Mouse (Mus musculus) neural tube, embryonic 11.5 days (tissue): ENCODE results near the gene Bri3bp. TPM values are rescaled to one million over a fixed set of nuclear protein-coding genes. Genes with fewer than 3 reads are reported as not detected.
"Not testable (repeated sequence)": the region's sequence is repeated elsewhere in the genome, so short reads cannot be mapped to it uniquely, and the experiment has no call there.

Experiments
- ATAC-seq: fragments of 200-750 bp; cut with Nextera tagmentation; 2 replicates; pipeline ENCODE4 v1.8.0; 2017; ENCODE audit warnings: moderate number of reproducible peaks, mild to moderate bottlenecking, moderate TSS enrichment, moderate library complexity; ENCODE audit not compliant: insufficient read depth, low FRiP score, low TSS enrichment
- DNase-seq: peaks from one replicate; pipeline ENCODE4 v3.0.0-alpha.2; 2015; ENCODE audit warnings: low spot score
- H3K27ac ChIP-seq: fragments of 300-500 bp; sonication (generic); 2 replicates; pipeline ENCODE4 v1.5.1; 2014; ENCODE audit warnings: low read depth, mild to moderate bottlenecking, low read length
- H3K27me3 ChIP-seq: fragments of 300-500 bp; sonication (generic); 2 replicates; pipeline ENCODE4 v1.6.1; 2014; ENCODE audit warnings: mild to moderate bottlenecking, low read length, mixed read lengths; ENCODE audit not compliant: control insufficient read depth, insufficient read depth
- H3K36me3 ChIP-seq: fragments of 300-500 bp; sonication (generic); 2 replicates; pipeline ENCODE4 v1.6.1; 2014; ENCODE audit warnings: mild to moderate bottlenecking, low read length, moderate library complexity, mixed read lengths; ENCODE audit not compliant: control insufficient read depth, insufficient read depth
- H3K4me1 ChIP-seq: fragments of 300-500 bp; sonication (generic); 2 replicates; pipeline ENCODE4 v1.6.1; 2014; ENCODE audit warnings: low read length, mixed read lengths; ENCODE audit not compliant: control insufficient read depth, insufficient read depth
- H3K4me2 ChIP-seq: fragments of 300-500 bp; sonication (generic); 2 replicates; pipeline ENCODE4 v1.6.1; 2014; ENCODE audit warnings: low read depth, mild to moderate bottlenecking, moderate library complexity
- H3K4me3 ChIP-seq: fragments of 300-500 bp; sonication (generic); 2 replicates; pipeline ENCODE4 v1.5.1; 2014; ENCODE audit warnings: low read depth, low read length
- H3K9ac ChIP-seq: fragments of 300-500 bp; sonication (generic); 2 replicates; pipeline ENCODE4 v1.6.1; 2014; ENCODE audit warnings: mild to moderate bottlenecking, low read length
- H3K9me3 ChIP-seq: fragments of 300-500 bp; sonication (generic); 2 replicates; pipeline ENCODE4 v1.6.1; 2016; ENCODE audit warnings: low read length; ENCODE audit not compliant: control insufficient read depth
- WGBS: fragments of 180-500 bp; shearing (Covaris S2); extraction: QIAGEN DNeasy Blood & Tissue Kit; methylation state at CpG from one replicate; pipeline ENCODE4 v1.1.7; 2014; 5-methylcytosine and 5-hydroxymethylcytosine counted together
- polyA plus RNA-seq: library from polyadenylated mRNA; unstranded; fragments of >200 nt; fragmentation: Nextera tagmentation; extraction: Ambion mirVana; gene quantifications from 2 replicates; pipeline ENCODE4 v1.2.1, GENCODE M21; 2014

Bri3bp gene
- polyA plus RNA-seq, 1 experiment from 2014 or later: 38.0 TPM

DNA sequence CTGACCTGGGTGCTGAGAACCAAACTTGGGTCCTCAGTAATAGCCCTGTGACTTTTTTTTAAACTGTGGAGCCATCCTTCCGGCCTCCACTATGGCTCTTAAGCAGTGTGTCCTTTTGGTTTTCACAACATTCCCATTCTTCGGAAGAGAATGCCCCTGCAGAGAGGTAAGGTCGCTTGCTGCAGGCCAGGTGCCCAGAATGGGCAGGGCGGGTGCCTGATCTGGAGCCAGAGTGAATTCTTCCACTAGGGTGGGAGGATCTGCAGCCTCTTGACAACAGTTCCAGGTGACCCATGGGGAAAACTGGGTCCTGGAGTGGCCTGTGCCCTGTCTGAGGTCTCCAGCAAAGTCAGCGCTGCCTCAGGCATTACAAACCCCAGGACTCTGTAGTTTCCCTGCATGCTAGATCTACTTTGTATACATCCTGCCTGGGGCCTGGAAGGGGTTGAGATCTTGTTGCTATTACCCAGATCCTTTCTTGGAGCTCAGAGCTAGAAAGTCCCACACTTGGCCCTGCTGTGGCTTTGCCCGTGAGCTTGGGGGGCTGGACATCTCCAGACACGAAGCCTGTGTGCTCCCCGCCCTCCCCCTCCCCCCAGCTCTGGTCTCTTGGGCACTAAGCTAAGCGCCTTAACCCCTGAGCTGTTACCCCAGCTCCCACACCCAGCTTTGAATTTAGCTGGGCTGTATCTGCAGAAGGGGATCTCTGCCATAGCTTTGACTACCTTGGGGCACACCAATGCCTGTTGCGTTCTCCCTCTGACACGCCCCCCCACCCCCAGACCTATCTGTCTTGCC, 39.3 kb downstream of the Bri3bp start:
- H3K9me3 ChIP-seq: no peaks in the 10 kb centered on the region
- ATAC-seq (no peak), DNase-seq (no peak)
- H3K27ac ChIP-seq: no peak overlapping the region
- H3K36me3 ChIP-seq: peaks cover 2% of the 10 kb centered on the region
- H3K4me2 ChIP-seq: no peak overlapping the region
- peaks cover 16% of the 10 kb centered on the region for H3K4me1 ChIP-seq
- no peak overlapping the region for H3K9ac ChIP-seq
- no peak overlapping the region for H3K4me3 ChIP-seq
- no peaks in the 10 kb centered on the region for H3K27me3 ChIP-seq
- 84% methylated on average over 11 of the region's 11 CpGs for WGBS

DNA sequence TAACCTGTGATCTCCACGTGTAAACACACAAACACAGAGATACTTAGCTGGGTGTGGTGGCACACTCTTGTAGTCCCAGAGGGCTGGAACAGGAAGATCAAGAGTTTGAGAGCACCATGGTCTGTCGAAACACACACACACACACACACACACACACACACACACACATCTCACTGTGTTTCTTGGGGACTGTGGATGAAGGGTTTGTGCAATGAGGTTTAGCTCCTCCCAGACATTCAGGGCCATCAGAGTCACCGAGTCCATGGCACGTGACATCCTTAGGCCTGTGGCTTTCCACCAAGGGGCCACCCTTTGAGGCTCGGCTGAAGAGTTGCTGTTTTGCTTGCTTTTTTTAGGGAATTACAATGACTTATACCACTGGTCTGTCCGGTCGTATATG, 41.1 kb downstream of the Bri3bp start:
- H3K9me3 ChIP-seq: no peaks in the 10 kb centered on the region
- no peak overlapping the region for H3K27ac ChIP-seq
- no peak overlapping the region for H3K9ac ChIP-seq
- peaks cover 1% of the 10 kb centered on the region for H3K4me1 ChIP-seq
- no peak overlapping the region for H3K4me3 ChIP-seq
- DNase-seq: no peak
- no peak for ATAC-seq
- WGBS: 88% methylated on average over 7 of the region's 7 CpGs
- no peaks in the 10 kb centered on the region for H3K27me3 ChIP-seq
- peaks cover 2% of the 10 kb centered on the region for H3K36me3 ChIP-seq
- no peak overlapping the region for H3K4me2 ChIP-seq

DNA sequence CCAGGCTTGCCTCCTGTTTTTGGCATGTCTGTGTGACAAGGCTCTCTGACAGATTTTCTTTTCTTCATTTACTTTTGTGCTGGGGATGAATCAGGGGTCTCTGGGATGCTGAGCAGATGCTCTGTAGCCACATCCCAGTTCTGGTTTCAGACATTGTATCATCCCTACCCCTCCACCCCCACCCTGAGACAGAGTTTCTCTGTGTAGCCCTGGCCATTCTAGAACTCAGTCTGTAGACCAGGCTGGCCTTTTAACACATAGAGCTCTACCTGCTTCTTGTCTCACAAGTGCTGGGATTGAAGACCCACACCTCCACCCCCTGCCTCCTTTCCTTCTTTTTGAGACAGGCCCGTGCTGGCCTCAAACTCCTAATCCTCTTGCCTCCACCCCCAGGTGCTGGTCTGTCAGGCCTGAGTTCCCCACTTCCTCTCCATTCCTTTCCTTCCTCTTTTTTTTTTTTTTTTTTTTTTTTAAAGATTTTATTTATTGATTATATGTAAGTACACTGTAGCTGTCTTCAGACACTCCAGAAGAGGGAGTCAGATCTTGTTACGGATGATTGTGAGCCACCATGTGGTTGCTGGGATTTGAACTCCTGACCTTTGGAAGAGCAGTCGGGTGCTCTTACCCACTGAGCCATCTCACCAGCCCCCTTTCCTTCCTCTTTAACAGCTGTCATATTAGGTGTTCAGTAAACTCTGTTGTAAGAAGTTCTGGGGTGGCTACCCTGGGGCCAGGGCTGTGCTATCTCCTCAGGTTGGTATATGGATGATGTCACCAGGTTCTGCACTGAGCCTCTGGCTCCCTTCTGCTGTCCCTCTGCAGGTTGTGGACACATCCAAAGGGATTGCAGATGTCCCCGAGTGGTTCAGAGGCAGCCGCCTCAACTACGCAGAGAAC, 42.6 kb downstream of the Bri3bp start:
- Histone ChIP-seq H3K4me1 (no peaks in the 10 kb centered on the region), H3K36me3 (peaks cover 2% of the 10 kb centered on the region), H3K4me2 (no peak overlapping the region), H3K9me3 (no peaks in the 10 kb centered on the region), H3K9ac (no peak overlapping the region), H3K27ac (no peak overlapping the region), H3K27me3 (no peaks in the 10 kb centered on the region), H3K4me3 (no peak overlapping the region)
- ATAC-seq: no peak
- 80% methylated on average over 5 of the region's 6 CpGs for WGBS
- no peak for DNase-seq

DNA sequence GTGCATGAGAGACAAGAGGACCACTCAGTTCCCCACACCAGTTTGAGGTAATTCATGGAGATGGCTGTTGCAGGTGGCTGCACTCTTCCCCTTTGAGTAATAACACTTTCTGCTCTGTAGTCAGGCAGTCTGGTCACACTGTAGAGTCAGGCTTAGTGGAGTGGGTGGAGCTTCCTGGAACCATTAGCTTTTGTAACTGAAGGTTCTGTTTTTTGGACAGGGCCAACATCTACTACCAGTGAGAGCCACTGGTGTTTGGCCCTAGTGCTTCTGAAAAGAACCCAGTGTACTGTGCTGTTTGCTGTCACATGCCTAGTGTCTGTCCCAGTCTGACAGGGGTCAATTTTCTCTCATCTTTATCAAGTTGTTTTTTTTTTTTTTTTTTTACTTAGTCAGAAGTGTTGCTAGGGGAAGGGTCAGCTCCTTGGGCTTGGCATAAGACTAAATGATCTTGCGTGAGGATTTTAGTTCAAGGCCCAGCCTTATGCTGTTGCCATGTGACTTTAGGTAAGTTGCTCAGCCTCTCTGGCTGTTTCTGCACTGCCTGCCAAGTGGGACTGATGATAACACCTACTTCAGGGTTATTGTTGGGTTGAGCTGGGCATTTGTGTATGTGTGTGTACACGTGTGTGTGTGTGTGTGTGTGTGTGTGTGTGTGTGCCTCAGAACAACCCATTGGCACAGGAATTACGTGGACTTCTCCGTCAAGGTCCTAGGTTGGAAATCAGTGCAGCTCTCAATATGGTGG, 43.8 kb downstream of the Bri3bp start:
- no peak for DNase-seq
- Histone ChIP-seq H3K27ac (no peak overlapping the region), H3K36me3 (peaks cover 4% of the 10 kb centered on the region), H3K4me2 (no peak overlapping the region), H3K27me3 (no peaks in the 10 kb centered on the region), H3K4me1 (no peaks in the 10 kb centered on the region), H3K9ac (no peak overlapping the region), H3K9me3 (no peaks in the 10 kb centered on the region), H3K4me3 (no peak overlapping the region)
- ATAC-seq: no peak
- 89% methylated on average over 4 of the region's 4 CpGs for WGBS

DNA sequence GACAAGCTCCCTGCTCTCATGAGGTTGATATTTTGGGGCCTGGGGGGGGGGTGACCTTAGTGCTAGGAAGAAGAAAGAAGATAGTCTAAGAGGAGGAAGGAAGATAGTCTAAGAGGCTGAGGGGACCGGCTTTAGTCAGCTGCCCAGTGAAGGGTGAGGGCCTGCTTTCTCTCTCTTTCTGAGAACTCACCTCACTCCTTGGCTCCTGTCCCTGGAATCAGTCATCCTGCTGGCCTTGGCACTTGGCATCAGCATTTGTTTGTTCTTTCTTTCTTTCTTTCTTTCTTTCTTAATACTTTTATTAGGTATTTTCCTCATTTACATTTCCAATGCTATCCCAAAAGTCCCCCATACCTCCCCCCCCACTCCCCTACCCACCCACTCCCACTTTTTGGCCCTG, 44.7 kb downstream of the Bri3bp start:
- Histone ChIP-seq H3K4me2 (no peak overlapping the region), H3K4me3 (no peak overlapping the region), H3K27ac (no peak overlapping the region), H3K4me1 (no peaks in the 10 kb centered on the region), H3K36me3 (peaks cover 6% of the 10 kb centered on the region), H3K9me3 (no peaks in the 10 kb centered on the region), H3K27me3 (no peaks in the 10 kb centered on the region), H3K9ac (no peak overlapping the region)
- no peak for DNase-seq
- WGBS: 92% methylated on average over 1 of the region's 1 CpGs
- no peak for ATAC-seq

DNA sequence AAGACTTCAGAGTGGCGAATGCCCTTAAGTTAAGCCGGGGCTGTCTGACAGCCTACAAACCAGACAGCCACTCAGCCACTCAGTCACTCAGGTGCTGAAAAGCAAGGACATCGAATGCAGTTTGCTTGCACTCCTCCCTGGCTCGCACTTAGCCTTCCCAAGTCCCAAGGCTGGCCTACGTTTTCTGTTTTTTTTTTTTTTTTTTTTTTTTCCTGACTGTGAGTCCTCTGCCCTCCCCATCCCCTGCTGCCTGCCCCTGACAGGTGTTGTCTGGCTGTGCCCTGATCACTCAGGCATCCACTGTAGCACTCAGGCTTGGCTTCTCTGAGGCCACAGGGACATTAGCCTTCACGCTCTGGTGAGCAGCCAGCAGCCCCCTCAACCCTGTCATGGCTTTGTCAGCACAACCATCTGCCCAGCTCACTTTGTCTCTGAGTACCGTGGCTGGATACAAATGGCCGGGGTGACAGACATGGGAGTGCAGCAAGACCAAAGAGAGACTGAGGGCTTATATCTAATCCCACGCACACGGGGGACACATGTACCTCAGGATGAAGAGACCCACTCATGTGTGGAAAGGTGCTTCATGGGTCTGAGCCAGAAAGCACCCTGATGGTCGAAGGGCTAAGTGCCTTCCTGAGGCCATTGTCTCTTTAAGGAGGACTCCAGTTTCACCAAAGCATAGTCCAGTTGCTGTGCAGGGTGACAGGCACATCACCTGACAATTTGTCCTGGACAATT, 46.2 kb downstream of the Bri3bp start:
- Histone ChIP-seq H3K9ac (no peak overlapping the region), H3K27me3 (no peaks in the 10 kb centered on the region), H3K4me2 (no peak overlapping the region), H3K4me1 (no peaks in the 10 kb centered on the region), H3K36me3 (peaks cover 6% of the 10 kb centered on the region), H3K9me3 (no peaks in the 10 kb centered on the region), H3K27ac (peak overlapping the region; percentile 70), H3K4me3 (no peak overlapping the region)
- DNase-seq: peak; percentile 57
- ATAC-seq: peak; percentile 48; the same call in 1 of the 2 replicates
- 65% methylated on average over 11 of the region's 11 CpGs for WGBS

DNA sequence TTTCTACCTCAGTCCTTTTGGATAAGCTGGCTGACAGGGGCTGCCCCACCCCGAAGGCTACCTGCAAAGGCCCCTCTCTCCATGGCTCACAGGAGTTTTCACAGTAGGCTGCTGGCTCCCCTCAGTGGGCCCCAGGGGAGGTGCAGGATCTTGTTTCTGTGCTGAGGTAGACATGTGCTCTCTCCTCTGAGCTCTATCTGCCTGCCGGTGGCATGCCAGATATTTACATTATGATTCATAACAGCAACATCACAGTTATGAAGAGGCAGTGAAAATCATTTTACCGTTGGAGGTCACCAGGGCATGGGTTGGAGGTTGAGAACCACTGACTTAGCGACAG, 46.7 kb downstream of the Bri3bp start:
- Histone ChIP-seq H3K36me3 (peaks cover 4% of the 10 kb centered on the region), H3K4me2 (no peak overlapping the region), H3K4me3 (no peak overlapping the region), H3K27me3 (no peaks in the 10 kb centered on the region), H3K4me1 (no peaks in the 10 kb centered on the region), H3K9ac (no peak overlapping the region), H3K9me3 (no peaks in the 10 kb centered on the region), H3K27ac (peak overlapping the region; percentile 70)
- 77% methylated on average over 4 of the region's 4 CpGs for WGBS
- DNase-seq: peak; percentile 45
- ATAC-seq: no peak

DNA sequence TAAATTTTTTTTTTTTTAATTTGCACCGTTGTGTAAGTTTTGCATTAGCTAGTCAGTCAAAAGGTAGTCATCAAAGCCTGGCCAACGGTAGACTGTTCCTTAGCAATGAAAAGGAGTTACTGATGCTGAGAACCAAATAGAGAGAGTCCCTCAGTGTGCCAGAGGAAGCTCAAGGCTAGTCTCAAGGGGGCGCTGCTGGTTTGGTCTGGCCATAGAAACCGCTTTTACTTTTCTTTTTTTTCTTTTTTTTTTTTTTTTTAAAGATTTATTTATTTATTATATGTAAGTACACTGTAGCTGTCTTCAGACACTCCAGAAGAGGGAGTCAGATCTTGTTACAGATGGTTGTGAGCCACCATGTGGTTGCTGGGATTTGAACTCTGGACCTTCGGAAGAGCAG, 47.6 kb downstream of the Bri3bp start:
- not testable (repeated sequence) for DNase-seq, H3K4me3 ChIP-seq, H3K9ac ChIP-seq, ATAC-seq, H3K27me3 ChIP-seq, H3K9me3 ChIP-seq, H3K36me3 ChIP-seq, H3K27ac ChIP-seq, H3K4me2 ChIP-seq, H3K4me1 ChIP-seq
- 93% methylated on average over 5 of the region's 5 CpGs for WGBS
